Mouse (Mus musculus) limb, embryonic 14.5 days (tissue): ENCODE results near the gene Itpk1. TPM values are rescaled to one million over a fixed set of nuclear protein-coding genes. Genes with fewer than 3 reads are reported as not detected.

ENCODE experiments used
- ATAC-seq: fragments of 200-750 bp; cut with Nextera tagmentation; 2 replicates; pipeline ENCODE4 v1.8.0; 2017; ENCODE audit warnings: low read depth, moderate number of reproducible peaks, moderate TSS enrichment; ENCODE audit not compliant: low FRiP score
- DNase-seq: peaks from one replicate; pipeline ENCODE4 v3.0.0-alpha.2; 2015; ENCODE audit warnings: low spot score
- H3K27ac ChIP-seq: fragments of 300-500 bp; sonication (generic); replicated peaks from 2 replicates; pipeline ENCODE4 v1.5.1; 2014; ENCODE audit warnings: low read depth, mild to moderate bottlenecking, low read length, moderate library complexity, mixed read lengths
- H3K27me3 ChIP-seq: fragments of 300-500 bp; sonication (generic); 2 replicates; pipeline ENCODE4 v1.6.1; 2014; ENCODE audit warnings: low read length, mixed read lengths; ENCODE audit not compliant: control insufficient read depth, insufficient read depth
- H3K36me3 ChIP-seq: fragments of 300-500 bp; sonication (generic); 2 replicates; pipeline ENCODE4 v1.6.1; 2014; ENCODE audit warnings: mild to moderate bottlenecking, low read length, moderate library complexity, mixed read lengths; ENCODE audit not compliant: control insufficient read depth, insufficient read depth
- H3K4me1 ChIP-seq: fragments of 300-500 bp; sonication (generic); 2 replicates; pipeline ENCODE4 v1.6.1; 2014; ENCODE audit warnings: antibody characterized with exemption, low read length, mixed read lengths; ENCODE audit not compliant: control insufficient read depth, insufficient read depth
- H3K4me2 ChIP-seq: fragments of 300-500 bp; sonication (generic); replicated peaks from 2 replicates; pipeline ENCODE4 v1.6.1; 2014; ENCODE audit warnings: low read depth, mild to moderate bottlenecking, low read length, moderate library complexity; ENCODE audit not compliant: severe bottlenecking
- H3K4me3 ChIP-seq: fragments of 300-500 bp; sonication (generic); replicated peaks from 2 replicates; pipeline ENCODE4 v1.5.1; 2014; ENCODE audit warnings: low read length
- H3K9ac ChIP-seq: fragments of 300-500 bp; sonication (generic); 2 replicates; pipeline ENCODE4 v1.6.1; 2014; ENCODE audit warnings: mild to moderate bottlenecking, low read depth, low read length, moderate library complexity; ENCODE audit not compliant: severe bottlenecking
- H3K9me3 ChIP-seq: fragments of 300-500 bp; sonication (generic); 2 replicates; pipeline ENCODE4 v1.6.1; 2016; ENCODE audit warnings: low read length; ENCODE audit not compliant: control insufficient read depth
- POLR2A ChIP-seq: fragments of 200-500 bp; IDR thresholded peaks from 2 replicates; pipeline ENCODE4 v1.8.0; 2012; ENCODE audit warnings: inconsistent platforms, mild to moderate bottlenecking, moderate library complexity, borderline replicate concordance; ENCODE audit not compliant: insufficient read depth, insufficient read length; ENCODE audit errors: extremely low read depth
- WGBS: fragments of 180-500 bp; shearing (Covaris S2); extraction: QIAGEN DNeasy Blood & Tissue Kit; methylation state at CpG from one replicate; pipeline ENCODE4 v1.1.7; 2014; 5-methylcytosine and 5-hydroxymethylcytosine counted together
- polyA plus RNA-seq, 2 experiments: library from polyadenylated mRNA; depleted of rRNA in 1 of 2; stranded (reverse) in 1 of 2; unstranded in 1 of 2; fragments of >200 nt; fragmentation: Nextera tagmentation in 1 of 2; extraction: Ambion mirVana in 1 of 2; gene quantifications; 2 replicates each; pipeline versions ENCODE4 v1.2.1 to v1.2.3; 2012 to 2014

Itpk1 gene
- polyA plus RNA-seq, 2 experiments, result 8.3 to 10.3 TPM

GRCm38 (mm10) chr12:102535796-102536195 lies 168.9 kb downstream of the Itpk1 start:
- Histone ChIP-seq H3K36me3 (no peaks in the 10 kb centered on the region), H3K27ac (no peak overlapping the region), H3K27me3 (no peaks in the 10 kb centered on the region), H3K9ac (no peak overlapping the region), H3K4me2 (no peak overlapping the region), H3K4me3 (no peak overlapping the region), H3K4me1 (no peaks in the 10 kb centered on the region), H3K9me3 (no peaks in the 10 kb centered on the region)
- WGBS, result 38% methylated on average over 1 of the region's 1 CpGs
- no peak for DNase-seq
- ATAC-seq, result no peak
- TF ChIP-seq POLR2A, result no peak

GRCm38 (mm10) chr12:102527989-102528388 lies 176.7 kb downstream of the Itpk1 start:
- no peak overlapping the region for H3K4me2 ChIP-seq
- H3K36me3 ChIP-seq, result no peaks in the 10 kb centered on the region
- no peak for TF ChIP-seq POLR2A
- ATAC-seq, result no peak
- no peak overlapping the region for H3K9ac ChIP-seq
- H3K27ac ChIP-seq, result no peak overlapping the region
- DNase-seq, result no peak
- no peaks in the 10 kb centered on the region for H3K27me3 ChIP-seq
- H3K9me3 ChIP-seq, result no peaks in the 10 kb centered on the region
- WGBS, result 67% methylated on average over 5 of the region's 5 CpGs
- H3K4me1 ChIP-seq, result no peaks in the 10 kb centered on the region
- H3K4me3 ChIP-seq, result no peak overlapping the region

- H3K9me3 ChIP-seq, result no peaks in the 10 kb centered on the region
- TF ChIP-seq POLR2A, result no peak
- no peaks in the 10 kb centered on the region for H3K36me3 ChIP-seq
- ATAC-seq, result no peak
- H3K4me2 ChIP-seq, result no peak overlapping the region
- H3K4me3 ChIP-seq, result no peak overlapping the region
- WGBS, result 16% methylated on average over 6 of the region's 6 CpGs
- H3K4me1 ChIP-seq, result 0 out of 2 replicates have a peak, but pooled peaks cover 4% of the 10 kb centered on the region
- H3K27ac ChIP-seq, result no peak overlapping the region
- DNase-seq, result peak; percentile 17
- no peaks in the 10 kb centered on the region for H3K27me3 ChIP-seq
- H3K9ac ChIP-seq, result no peak overlapping the region
Observed at GRCm38 (mm10) chr12:102524760-102525159, 180.0 kb downstream of the Itpk1 start.

- Histone ChIP-seq H3K9me3 (no peaks in the 10 kb centered on the region), H3K9ac (no peak overlapping the region), H3K36me3 (no peaks in the 10 kb centered on the region), H3K4me1 (0 out of 2 replicates have a peak, but pooled peaks cover 4% of the 10 kb centered on the region), H3K4me3 (no peak overlapping the region), H3K27ac (no peak overlapping the region), H3K27me3 (no peaks in the 10 kb centered on the region), H3K4me2 (no peak overlapping the region)
- ATAC-seq (no peak), DNase-seq (no peak)
- TF ChIP-seq POLR2A, result no peak
- whole genome bisulfite sequencing, result 75% methylated on average over 3 of the region's 3 CpGs
Observed at GRCm38 (mm10) chr12:102524216-102524615, 180.5 kb downstream of the Itpk1 start.

GRCm38 (mm10) chr12:102521777-102522319 lies 182.9 kb downstream of the Itpk1 start:
- Histone ChIP-seq H3K36me3 (no peaks in the 10 kb centered on the region), H3K4me2 (no peak overlapping the region), H3K4me3 (no peak overlapping the region), H3K9me3 (no peaks in the 10 kb centered on the region), H3K4me1 (0 out of 2 replicates have a peak, but pooled peaks cover 4% of the 10 kb centered on the region), H3K27ac (no peak overlapping the region), H3K9ac (no peak overlapping the region), H3K27me3 (no peaks in the 10 kb centered on the region)
- DNase-seq, result peak; percentile 27
- no peak for ATAC-seq
- no peak for TF ChIP-seq POLR2A
- WGBS, result 35% methylated on average over 13 of the region's 13 CpGs
